Comparison of ENCODE assay signal across 9 mouse cellular contexts in genomic region chr2:58667991-58668390, GRCm38 (mm10).
DNase-seq lines count a peak whose midpoint lies in the region; ATAC-seq lines count a peak whose summit lies in the region.
"Had no signal": no experiment of that assay in that cellular context is flagged by ENCODE, and none has a peak within 500 bp of the region (broad histone marks: within the 10 kb centered on the region; RNA-seq: fewer than 3 reads in every experiment).

No protein-coding gene starts in this region.

- no peaks in the 10 kb centered on the region for H3K36me3 ChIP-seq in midbrain, embryonic 10.5 days
- H3K36me3 ChIP-seq in midbrain, embryonic 15.5 days (replicated peaks), result no peaks in the 10 kb centered on the region
- no peaks in the 10 kb centered on the region for H3K36me3 ChIP-seq in forebrain, embryonic 16.5 days (ENCODE audit: control insufficient read depth, insufficient read depth)
- H3K36me3 ChIP-seq in hindbrain, embryonic 16.5 days (ENCODE audit: control insufficient read depth, insufficient read depth, low read length), result no peaks in the 10 kb centered on the region
- H3K36me3 ChIP-seq in midbrain, embryonic 13.5 days, result 0 out of 2 replicates have a peak, but pooled peaks cover 2% of the 10 kb centered on the region
- H3K36me3 ChIP-seq: liver, embryonic 13.5 days had no signal

- WGBS in midbrain, embryonic 10.5 days, result 57% methylated on average over 9 of the region's 9 CpGs
- 56% methylated on average over 9 of the region's 9 CpGs for WGBS in midbrain, embryonic 15.5 days
- WGBS in forebrain, embryonic 16.5 days, result 52% methylated on average over 9 of the region's 9 CpGs
- 52% methylated on average over 9 of the region's 9 CpGs for WGBS in hindbrain, embryonic 16.5 days
- 51% methylated on average over 9 of the region's 9 CpGs for WGBS in midbrain, embryonic 13.5 days

- peaks cover 6% of the 10 kb centered on the region for H3K4me1 ChIP-seq in midbrain, embryonic 10.5 days
- no peaks in the 10 kb centered on the region for H3K4me1 ChIP-seq in midbrain, embryonic 15.5 days
- H3K4me1 ChIP-seq in forebrain, embryonic 16.5 days (replicated peaks; ENCODE audit: control insufficient read depth, insufficient read depth, low read length), result peaks cover 7% of the 10 kb centered on the region; the same call in 1 of the 2 replicates
- no peaks in the 10 kb centered on the region for H3K4me1 ChIP-seq in hindbrain, embryonic 16.5 days (ENCODE audit: control insufficient read depth, insufficient read depth, low read depth, low read length)
- H3K4me1 ChIP-seq in midbrain, embryonic 13.5 days (replicated peaks), result no peaks in the 10 kb centered on the region
- H3K4me1 ChIP-seq: liver, embryonic 13.5 days had no signal

- peaks cover 9% of the 10 kb centered on the region; the same call in 1 of the 2 replicates for H3K9me3 ChIP-seq in midbrain, embryonic 10.5 days (replicated peaks)
- H3K9me3 ChIP-seq in midbrain, embryonic 15.5 days, result no peaks in the 10 kb centered on the region
- peaks cover 6% of the 10 kb centered on the region for H3K9me3 ChIP-seq in forebrain, embryonic 16.5 days (ENCODE audit: control insufficient read depth, low read length)
- peaks cover 3% of the 10 kb centered on the region; the same call in 1 of the 2 replicates for H3K9me3 ChIP-seq in hindbrain, embryonic 16.5 days (ENCODE audit: control insufficient read depth, low read length)
- no peaks in the 10 kb centered on the region for H3K9me3 ChIP-seq in midbrain, embryonic 13.5 days

- peak; percentile 46 for DNase-seq in midbrain, embryonic 10.5 days (ENCODE audit: low spot score)
- peak; percentile 70 for DNase-seq in cerebellum, adult 11 months
- DNase-seq in left cerebral cortex, adult 11 months (ENCODE audit: low spot score), result peak; percentile 66
- peak; percentile 74 for DNase-seq in testis, postnatal 10 days (ENCODE audit: low spot score)
- DNase-seq: liver, embryonic 13.5 days had no signal

- no peak overlapping the region for H3K4me2 ChIP-seq in midbrain, embryonic 15.5 days
- H3K4me2 ChIP-seq in forebrain, embryonic 16.5 days (ENCODE audit: low read length), result no peak overlapping the region
- no peak overlapping the region for H3K4me2 ChIP-seq in hindbrain, embryonic 16.5 days (ENCODE audit: low read length)
- H3K4me2 ChIP-seq in midbrain, embryonic 13.5 days (replicated peaks), result no peak overlapping the region
- H3K4me2 ChIP-seq: liver, embryonic 13.5 days had no signal

- ATAC-seq in midbrain, embryonic 15.5 days (replicated peaks), result no peak
- ATAC-seq in forebrain, embryonic 16.5 days, result peak; percentile 57
- peak; percentile 60; the same call in 1 of the 2 replicates for ATAC-seq in hindbrain, embryonic 16.5 days
- peak; percentile 51; the same call in 1 of the 2 replicates for ATAC-seq in midbrain, embryonic 13.5 days

- H3K27me3 ChIP-seq in midbrain, embryonic 10.5 days (ENCODE audit: low read depth, poor library complexity, severe bottlenecking), result no peaks in the 10 kb centered on the region
- 0 out of 2 replicates have a peak, but pooled peaks cover 2% of the 10 kb centered on the region for H3K27me3 ChIP-seq in midbrain, embryonic 15.5 days (replicated peaks)
- H3K27me3 ChIP-seq in forebrain, embryonic 16.5 days (replicated peaks; ENCODE audit: control insufficient read depth, insufficient read depth, low read length), result no peaks in the 10 kb centered on the region
- no peaks in the 10 kb centered on the region for H3K27me3 ChIP-seq in hindbrain, embryonic 16.5 days (replicated peaks; ENCODE audit: control insufficient read depth, insufficient read depth, low read length)
- H3K27me3 ChIP-seq in midbrain, embryonic 13.5 days, result peaks cover 5% of the 10 kb centered on the region; the same call in 1 of the 2 replicates
- H3K27me3 ChIP-seq: liver, embryonic 13.5 days had no signal

- H3K27ac ChIP-seq in midbrain, embryonic 10.5 days (replicated peaks), result no peak overlapping the region
- H3K27ac ChIP-seq in midbrain, embryonic 15.5 days, result no peak overlapping the region
- no peak overlapping the region for H3K27ac ChIP-seq in forebrain, embryonic 16.5 days (ENCODE audit: low read length)
- H3K27ac ChIP-seq in hindbrain, embryonic 16.5 days (ENCODE audit: low read depth, low read length), result no peak overlapping the region
- no peak overlapping the region for H3K27ac ChIP-seq in midbrain, embryonic 13.5 days
- H3K27ac ChIP-seq: liver, embryonic 13.5 days had no signal

- H3K4me3 ChIP-seq in midbrain, embryonic 10.5 days, result no peak overlapping the region
- H3K4me3 ChIP-seq in midbrain, embryonic 15.5 days, result no peak overlapping the region
- no peak overlapping the region for H3K4me3 ChIP-seq in forebrain, embryonic 16.5 days (replicated peaks; ENCODE audit: low read length)
- no peak overlapping the region for H3K4me3 ChIP-seq in hindbrain, embryonic 16.5 days (ENCODE audit: low read length)
- no peak overlapping the region for H3K4me3 ChIP-seq in midbrain, embryonic 13.5 days (replicated peaks)
- H3K4me3 ChIP-seq: liver, embryonic 13.5 days had no signal

- no peak overlapping the region for H3K9ac ChIP-seq in midbrain, embryonic 15.5 days
- H3K9ac ChIP-seq in forebrain, embryonic 16.5 days (replicated peaks; ENCODE audit: low read depth, low read length), result no peak overlapping the region
- no peak overlapping the region for H3K9ac ChIP-seq in hindbrain, embryonic 16.5 days (ENCODE audit: low read depth, low read length)
- no peak overlapping the region for H3K9ac ChIP-seq in midbrain, embryonic 13.5 days (replicated peaks)
- H3K9ac ChIP-seq: liver, embryonic 13.5 days had no signal
